Mouse (Mus musculus): ENCODE results near the gene Spam1. TPM values are rescaled to one million over a fixed set of nuclear protein-coding genes. Genes with fewer than 3 reads are reported as not detected.

Spam1 gene
- polyA plus RNA-seq (2014; fragmentation: Nextera tagmentation; extraction: Ambion mirVana), result not detected in 2 replicates

DNA sequence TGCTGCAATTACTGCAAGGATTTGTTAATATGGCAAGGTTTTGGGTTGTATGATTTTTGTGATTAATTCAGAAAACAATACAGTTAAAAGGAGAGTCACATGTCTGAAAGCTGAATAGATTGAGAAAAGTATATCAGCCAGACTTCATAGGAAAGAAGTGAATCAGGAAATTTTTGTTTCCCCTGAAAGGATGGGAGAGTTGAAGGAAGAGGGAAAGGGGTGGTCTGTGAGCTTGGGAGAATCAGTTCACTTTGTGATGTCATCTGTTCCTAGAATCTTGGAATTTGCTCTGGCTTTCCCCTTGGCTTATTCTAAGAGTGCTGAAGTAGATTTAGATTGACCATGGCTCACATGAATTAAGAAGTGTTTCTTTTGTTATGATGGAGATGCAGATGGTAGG is at the start of gene Spam1:
Spam1 (plus strand) TSS at position 301 of the 400 bp plus-strand sequence.
- no peak within 1 kb of the TSS for H3K4me3 ChIP-seq (ENCODE audit: low read depth, low read length)
- DNase-seq (ENCODE audit: low spot score) (no peak), ATAC-seq (replicated peaks; ENCODE audit: low FRiP score, low TSS enrichment, low read depth) (no peak)

DNA sequence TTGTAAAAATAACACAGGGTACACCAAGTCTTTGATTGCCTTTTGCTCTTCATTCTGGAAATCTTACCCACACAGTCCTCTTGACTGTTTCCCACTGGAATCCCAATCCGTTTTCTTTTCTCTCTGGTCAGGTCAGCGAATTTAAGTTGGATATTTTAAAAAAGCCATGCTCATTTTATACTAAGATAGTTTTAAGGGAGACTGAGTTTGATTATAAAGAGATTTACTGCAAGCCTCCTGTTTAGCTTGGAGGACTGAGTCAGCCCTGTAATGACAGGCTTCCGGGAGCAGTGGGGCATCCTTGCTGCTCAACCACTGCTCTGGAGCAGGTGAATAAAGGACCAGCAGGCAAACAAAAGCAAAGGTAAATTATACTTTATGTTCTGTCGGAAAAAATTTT is 43.0 kb upstream of the Spam1 start, which contains the start of gene Hyal4:
Hyal4 (plus strand) TSS at position 301 of the 400 bp plus-strand sequence.
- no peaks in the 10 kb centered on the region for H3K4me1 ChIP-seq (replicated peaks; ENCODE audit: control insufficient read depth, insufficient read depth, low read length)
- H3K9ac ChIP-seq (ENCODE audit: low read length), result no peak within 1 kb of the TSS
- DNase-seq (ENCODE audit: low spot score) (no peak), ATAC-seq (replicated peaks; ENCODE audit: low FRiP score, low TSS enrichment, low read depth) (no peak)
- no peaks in the 10 kb centered on the region for H3K9me3 ChIP-seq (ENCODE audit: control insufficient read depth, low read length)
- H3K36me3 ChIP-seq (ENCODE audit: control insufficient read depth, insufficient read depth, low read length), result no peaks in the 10 kb centered on the region
- no peak within 1 kb of the TSS for H3K4me3 ChIP-seq (ENCODE audit: low read depth, low read length)
- no peak within 1 kb of the TSS for H3K27ac ChIP-seq (ENCODE audit: low read depth)
- H3K27me3 ChIP-seq (replicated peaks; ENCODE audit: control insufficient read depth, insufficient read depth, low read length), result no peaks in the 10 kb centered on the region
- 80% methylated on average over 4 of the region's 4 CpGs for WGBS
- no peak within 1 kb of the TSS for H3K4me2 ChIP-seq (ENCODE audit: low read length)

More for the DNA sequence above, at the start of gene Spam1:
- Histone ChIP-seq H3K36me3 (ENCODE audit: control insufficient read depth, insufficient read depth, low read length) (no peaks in the 10 kb centered on the region), H3K27me3 (replicated peaks; ENCODE audit: control insufficient read depth, insufficient read depth, low read length) (no peaks in the 10 kb centered on the region), H3K27ac (ENCODE audit: low read depth) (no peak within 1 kb of the TSS), H3K4me2 (ENCODE audit: low read length) (no peak within 1 kb of the TSS), H3K9ac (ENCODE audit: low read length) (no peak within 1 kb of the TSS), H3K4me1 (replicated peaks; ENCODE audit: control insufficient read depth, insufficient read depth, low read length) (no peaks in the 10 kb centered on the region), H3K9me3 (ENCODE audit: control insufficient read depth, low read length) (no peaks in the 10 kb centered on the region)

DNA sequence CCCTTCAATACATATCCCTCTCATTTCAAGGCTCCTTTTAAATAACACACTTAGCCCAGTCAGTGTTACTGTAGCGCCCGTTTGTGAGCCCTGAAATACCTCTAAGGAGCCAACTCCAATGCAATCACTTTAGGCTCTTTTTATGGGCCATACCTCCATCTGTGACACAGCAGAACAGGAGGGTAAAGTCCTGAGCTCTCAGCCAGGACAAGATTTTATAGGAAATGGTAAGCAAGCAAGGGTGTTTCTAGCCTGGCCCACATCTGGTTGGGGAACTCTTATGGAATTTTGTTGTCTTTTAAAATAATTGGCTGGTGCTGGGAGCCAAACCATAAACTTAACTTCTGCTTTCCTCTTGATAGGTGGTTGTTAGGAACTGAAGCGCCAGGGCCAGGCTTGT is 31.7 kb upstream of the Spam1 start:
- no peaks in the 10 kb centered on the region for H3K4me1 ChIP-seq (replicated peaks; ENCODE audit: control insufficient read depth, insufficient read depth, low read length)
- WGBS, result 85% methylated on average over 3 of the region's 3 CpGs
- H3K4me2 ChIP-seq (ENCODE audit: low read length), result no peak overlapping the region
- H3K27me3 ChIP-seq (replicated peaks; ENCODE audit: control insufficient read depth, insufficient read depth, low read length), result no peaks in the 10 kb centered on the region
- H3K36me3 ChIP-seq (ENCODE audit: control insufficient read depth, insufficient read depth, low read length), result no peaks in the 10 kb centered on the region
- H3K4me3 ChIP-seq (ENCODE audit: low read depth, low read length), result no peak overlapping the region
- DNase-seq (ENCODE audit: low spot score), result no peak
- no peak overlapping the region for H3K9ac ChIP-seq (ENCODE audit: low read length)
- no peak for ATAC-seq (replicated peaks; ENCODE audit: low FRiP score, low TSS enrichment, low read depth)
- H3K9me3 ChIP-seq (ENCODE audit: control insufficient read depth, low read length), result peaks cover 3% of the 10 kb centered on the region; the same call in 1 of the 2 replicates
- H3K27ac ChIP-seq (ENCODE audit: low read depth), result no peak overlapping the region

DNA sequence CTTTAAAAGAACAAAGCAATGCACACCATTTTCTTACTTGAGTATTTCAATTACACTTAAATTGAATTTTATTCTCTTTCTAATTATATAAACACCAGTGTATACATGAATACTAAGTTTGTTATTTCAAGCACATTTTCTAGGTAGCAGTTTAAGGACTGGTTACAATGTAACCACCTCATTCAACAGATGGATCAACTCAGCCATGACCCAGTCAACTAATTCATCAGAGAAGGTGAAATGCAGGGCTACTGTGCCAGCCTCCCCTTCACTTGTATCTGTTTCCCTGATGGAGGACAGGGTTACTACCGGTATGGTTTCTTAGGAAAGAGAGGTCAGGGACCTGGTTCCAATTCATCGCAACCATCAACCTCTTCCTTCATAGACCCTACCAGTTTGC is 24.7 kb upstream of the Spam1 start:
- no peaks in the 10 kb centered on the region for H3K36me3 ChIP-seq (ENCODE audit: control insufficient read depth, insufficient read depth, low read length)
- no peak overlapping the region for H3K27ac ChIP-seq (ENCODE audit: low read depth)
- H3K9me3 ChIP-seq (ENCODE audit: control insufficient read depth, low read length), result no peaks in the 10 kb centered on the region
- no peak overlapping the region for H3K9ac ChIP-seq (ENCODE audit: low read length)
- DNase-seq (ENCODE audit: low spot score) (no peak), ATAC-seq (replicated peaks; ENCODE audit: low FRiP score, low TSS enrichment, low read depth) (no peak)
- H3K4me1 ChIP-seq (replicated peaks; ENCODE audit: control insufficient read depth, insufficient read depth, low read length), result no peaks in the 10 kb centered on the region
- no peaks in the 10 kb centered on the region for H3K27me3 ChIP-seq (replicated peaks; ENCODE audit: control insufficient read depth, insufficient read depth, low read length)
- WGBS, result 81% methylated on average over 2 of the region's 2 CpGs
- no peak overlapping the region for H3K4me3 ChIP-seq (ENCODE audit: low read depth, low read length)
- no peak overlapping the region for H3K4me2 ChIP-seq (ENCODE audit: low read length)

DNA sequence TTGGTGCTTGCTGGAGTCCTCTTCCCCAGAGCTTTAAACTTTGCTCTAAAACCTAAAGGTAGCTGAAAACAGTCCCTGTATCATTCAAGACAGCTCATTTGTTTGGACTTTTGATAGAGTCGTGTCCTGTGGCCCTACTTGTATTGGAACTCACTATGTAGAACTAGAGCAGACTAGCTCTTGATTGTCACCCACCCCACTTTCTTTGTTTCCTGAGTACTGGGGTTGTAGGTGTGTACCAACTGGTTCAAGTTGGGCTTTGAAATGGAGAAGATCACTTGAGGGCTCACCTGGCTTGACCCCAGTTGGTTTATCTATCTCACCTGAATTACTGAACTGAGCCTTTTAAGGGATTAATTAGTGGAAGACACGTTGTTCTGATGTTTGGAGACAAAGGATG is 11.8 kb upstream of the Spam1 start:
- ATAC-seq (replicated peaks; ENCODE audit: low FRiP score, low TSS enrichment, low read depth) (no peak), DNase-seq (ENCODE audit: low spot score) (no peak)
- Histone ChIP-seq H3K27ac (ENCODE audit: low read depth) (no peak overlapping the region), H3K9me3 (ENCODE audit: control insufficient read depth, low read length) (no peaks in the 10 kb centered on the region), H3K4me1 (replicated peaks; ENCODE audit: control insufficient read depth, insufficient read depth, low read length) (no peaks in the 10 kb centered on the region), H3K27me3 (replicated peaks; ENCODE audit: control insufficient read depth, insufficient read depth, low read length) (no peaks in the 10 kb centered on the region), H3K4me2 (ENCODE audit: low read length) (no peak overlapping the region), H3K4me3 (ENCODE audit: low read depth, low read length) (no peak overlapping the region), H3K36me3 (ENCODE audit: control insufficient read depth, insufficient read depth, low read length) (no peaks in the 10 kb centered on the region), H3K9ac (ENCODE audit: low read length) (no peak overlapping the region)
- 57% methylated on average over 2 of the region's 2 CpGs for WGBS

DNA sequence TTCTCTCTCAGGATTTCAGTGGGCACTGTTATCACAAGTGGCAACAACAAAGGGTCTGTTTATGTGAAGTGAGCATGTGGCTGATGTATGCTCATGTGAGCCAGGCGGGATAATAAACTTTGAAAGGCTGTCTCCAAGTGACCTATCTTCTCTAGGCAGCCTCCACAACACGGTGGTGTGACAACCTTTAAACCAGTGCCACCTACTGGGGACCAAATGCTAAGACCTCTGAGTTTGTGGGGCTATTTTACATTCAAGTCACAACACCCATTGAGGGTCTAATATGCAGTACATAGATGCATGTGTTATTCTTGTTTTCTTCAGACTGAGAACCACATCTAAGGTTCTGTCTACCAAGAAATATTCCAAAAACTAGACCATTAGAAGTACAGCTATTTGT is 31.1 kb downstream of the Spam1 start:
- H3K4me3 ChIP-seq (ENCODE audit: low read depth, low read length), result no peak overlapping the region
- no peak overlapping the region for H3K4me2 ChIP-seq (ENCODE audit: low read length)
- H3K27me3 ChIP-seq (replicated peaks; ENCODE audit: control insufficient read depth, insufficient read depth, low read length), result no peaks in the 10 kb centered on the region
- H3K9me3 ChIP-seq (ENCODE audit: control insufficient read depth, low read length), result no peaks in the 10 kb centered on the region
- no peak overlapping the region for H3K27ac ChIP-seq (ENCODE audit: low read depth)
- H3K4me1 ChIP-seq (replicated peaks; ENCODE audit: control insufficient read depth, insufficient read depth, low read length), result no peaks in the 10 kb centered on the region
- H3K9ac ChIP-seq (ENCODE audit: low read length), result no peak overlapping the region
- WGBS, result 44% methylated on average over 2 of the region's 2 CpGs
- H3K36me3 ChIP-seq (ENCODE audit: control insufficient read depth, insufficient read depth, low read length), result no peaks in the 10 kb centered on the region
- DNase-seq (ENCODE audit: low spot score) (no peak), ATAC-seq (replicated peaks; ENCODE audit: low FRiP score, low TSS enrichment, low read depth) (no peak)

Other genes with a start within 250 kb of the Spam1 start
- gene Lmod2, start 193.4 kb upstream of the Spam1 start, polyA plus RNA-seq (2014; fragmentation: Nextera tagmentation; extraction: Ambion mirVana), result not detected in 2 replicates
- gene Wasl, start 126.2 kb upstream of the Spam1 start, polyA plus RNA-seq (2014; fragmentation: Nextera tagmentation; extraction: Ambion mirVana), result 59.0 and 59.2 TPM in 2 replicates
- 0.08 TPM in 1 of 2 replicates, not detected in the other for gene Hyal6, start 57.9 kb upstream of the Spam1 start, polyA plus RNA-seq (2014; fragmentation: Nextera tagmentation; extraction: Ambion mirVana)
- not detected in 2 replicates for gene Hyal4, start 42.9 kb upstream of the Spam1 start, polyA plus RNA-seq (2014; fragmentation: Nextera tagmentation; extraction: Ambion mirVana)
- 0.08 TPM in 1 of 2 replicates, not detected in the other for gene Hyal5, start 66.8 kb downstream of the Spam1 start, polyA plus RNA-seq (2014; fragmentation: Nextera tagmentation; extraction: Ambion mirVana)
- 0.81 and 1.3 TPM in 2 replicates for gene Tmem229a, start 165.1 kb downstream of the Spam1 start, polyA plus RNA-seq (2014; fragmentation: Nextera tagmentation; extraction: Ambion mirVana)